Mouse (Mus musculus) central nervous system, embryonic 11.5 days (tissue): Measurements from ENCODE around the gene Hist2h3b. TPM values are rescaled to one million over a fixed set of nuclear protein-coding genes. Genes with fewer than 3 reads are reported as not detected.

ENCODE experiments used
- polyA plus RNA-seq: library from polyadenylated mRNA; depleted of rRNA; stranded (reverse); fragments of >200 nt; gene quantifications from 2 replicates; pipeline ENCODE4 v1.2.3, GENCODE M21; 2012; rRNA removed

Gene Hist2h3b
- polyA plus RNA-seq: 87.7 and 152 TPM in 2 replicates

DNA sequence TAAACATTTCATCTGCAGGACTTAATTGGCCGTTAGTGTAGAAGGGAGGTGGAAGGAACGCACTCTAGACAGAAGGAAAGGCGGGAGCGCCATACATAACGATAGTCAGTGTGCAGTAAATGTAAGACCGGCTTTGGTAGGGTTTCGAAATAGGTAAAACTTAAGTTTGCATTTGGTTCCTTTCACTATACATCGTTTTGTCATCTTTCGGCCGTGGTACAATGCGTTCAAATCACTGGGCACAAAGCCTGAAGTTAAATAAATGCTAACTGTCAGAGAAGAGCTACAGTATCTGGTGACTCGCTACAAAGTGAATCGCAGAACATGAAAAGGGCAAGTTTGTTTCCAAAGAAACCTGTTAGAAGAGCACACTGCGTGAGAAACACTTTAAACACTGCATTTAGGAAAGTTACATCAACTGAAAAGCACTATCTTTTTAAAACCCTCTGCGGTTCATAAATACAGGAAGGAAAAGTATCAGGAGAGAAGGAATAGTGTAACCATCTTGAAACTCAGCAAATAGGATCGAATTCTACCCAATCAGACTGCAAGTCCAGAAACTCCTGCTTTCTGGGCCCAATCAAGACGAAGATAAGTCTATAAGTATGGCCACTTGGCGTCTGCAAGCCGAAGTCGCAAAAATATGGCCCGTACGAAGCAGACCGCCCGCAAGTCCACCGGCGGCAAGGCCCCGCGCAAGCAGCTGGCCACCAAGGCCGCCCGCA lies at the start of gene Hist2h3b:
Gene Hist2h3b (plus strand): TSS at position 604 of the 725 bp plus-strand sequence.

DNA sequence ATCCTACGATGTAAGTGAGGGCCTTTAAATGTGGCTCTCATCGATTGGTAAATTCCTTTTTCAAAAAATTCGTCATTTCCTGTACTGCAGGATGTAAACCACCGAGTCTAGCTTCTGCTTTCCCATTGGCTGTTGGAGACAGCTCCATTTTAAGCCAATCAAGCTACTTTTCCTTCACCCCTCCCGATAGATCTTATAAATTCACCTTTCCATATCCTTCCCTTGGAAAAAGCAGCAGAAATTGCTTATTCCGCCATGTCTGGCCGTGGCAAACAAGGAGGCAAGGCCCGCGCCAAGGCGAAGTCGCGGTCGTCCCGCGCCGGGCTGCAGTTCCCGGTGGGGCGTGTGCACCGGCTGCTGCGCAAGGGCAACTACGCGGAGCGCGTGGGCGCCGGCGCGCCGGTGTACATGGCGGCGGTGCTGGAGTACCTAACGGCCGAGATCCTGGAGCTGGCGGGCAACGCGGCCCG lies 48.8 kb upstream of the Hist2h3b start, which contains the start of the genes Bola1 and Hist2h2ab:
Gene Bola1 (minus strand): TSS at position 49 of the 470 bp plus-strand sequence.
Gene Hist2h2ab (plus strand): TSS at position 205 of the 470 bp plus-strand sequence.

DNA sequence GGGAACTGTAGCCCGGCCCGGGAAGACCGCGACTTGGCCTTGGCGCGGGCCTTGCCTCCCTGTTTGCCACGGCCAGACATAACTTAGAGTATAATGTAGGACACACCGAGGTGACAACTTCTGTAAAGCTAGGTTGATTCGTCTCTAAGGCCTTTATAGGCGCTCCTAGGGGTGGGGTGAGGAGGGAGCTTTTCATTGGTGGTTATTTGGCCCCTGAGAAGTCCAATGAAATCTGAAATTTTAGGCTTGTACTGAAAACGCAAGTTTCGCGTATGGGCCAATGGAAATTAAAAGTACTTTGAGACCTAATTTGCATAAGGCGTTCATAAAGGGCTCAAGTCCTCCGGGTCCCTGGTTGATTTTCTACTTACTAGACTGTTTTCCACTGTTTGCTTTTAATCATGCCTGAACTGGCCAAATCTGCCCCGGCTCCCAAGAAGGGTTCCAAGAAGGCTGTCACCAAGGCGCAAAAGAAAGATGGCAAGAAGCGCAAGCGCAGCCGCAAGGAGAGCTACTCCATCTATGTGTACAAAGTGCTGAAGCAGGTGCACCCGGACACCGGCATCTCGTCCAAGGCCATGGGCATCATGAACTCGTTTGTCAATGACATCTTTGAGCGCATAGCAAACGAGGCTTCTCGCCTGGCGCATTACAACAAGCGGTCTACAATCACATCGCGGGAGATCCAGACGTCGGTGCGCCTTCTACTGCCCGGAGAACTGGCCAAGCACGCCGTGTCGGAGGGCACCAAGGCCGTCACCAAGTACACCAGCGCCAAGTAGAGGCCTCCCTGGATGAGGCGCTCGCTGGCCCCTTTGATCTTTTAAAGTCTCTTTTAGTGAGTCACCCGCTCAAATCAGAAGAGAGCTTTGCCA lies 47.5 kb upstream of the Hist2h3b start, which contains the start of the genes Hist2h2ac and Hist2h2be:
Gene Hist2h2ac (minus strand): TSS at position 116 of the 875 bp plus-strand sequence.
Gene Hist2h2be (plus strand): TSS at position 355 of the 875 bp plus-strand sequence.

DNA sequence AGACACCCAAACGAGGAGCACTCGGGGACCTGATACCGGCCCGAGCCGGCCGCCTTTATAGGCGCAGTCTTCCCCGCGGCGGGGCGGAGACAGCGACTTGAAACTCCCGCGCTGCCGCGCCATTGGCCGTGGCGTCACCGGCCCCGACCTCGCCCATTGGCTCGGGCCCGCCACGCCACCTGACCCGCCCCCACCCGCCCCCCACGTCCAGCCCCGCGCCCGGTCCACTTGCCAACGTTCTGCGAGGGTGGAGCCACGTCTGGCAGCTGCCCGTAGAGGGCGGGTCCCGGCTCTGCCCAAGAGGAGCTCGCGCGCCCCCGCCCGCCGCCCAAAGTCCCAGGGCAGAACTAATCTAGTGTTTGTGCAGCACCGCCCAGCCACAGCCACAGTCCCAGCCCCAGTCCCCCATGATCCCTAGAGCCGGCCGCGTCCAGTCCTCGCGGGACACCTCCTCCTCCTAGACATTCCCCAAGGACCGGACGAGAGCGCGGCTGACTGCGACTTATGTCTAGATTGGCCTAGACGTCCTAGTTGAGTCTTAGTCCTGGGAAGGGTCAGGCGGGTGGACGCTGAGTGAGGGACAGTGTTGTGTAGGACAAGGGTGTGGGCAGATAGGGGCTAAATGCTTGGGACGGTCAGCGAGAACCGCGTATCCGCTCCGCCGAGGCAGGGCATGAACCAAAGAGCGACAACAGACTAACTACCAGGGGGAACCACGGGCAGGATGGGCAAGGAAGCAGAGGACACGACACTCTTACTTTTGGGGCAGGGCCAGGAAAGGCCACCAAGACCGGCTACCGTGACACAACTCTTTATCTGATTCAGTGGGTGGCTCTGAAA lies 29.3 kb upstream of the Hist2h3b start, which contains the start of gene Hist2h3c2:
Gene Hist2h3c2 (minus strand): TSS at position 174 of the 840 bp plus-strand sequence.

DNA sequence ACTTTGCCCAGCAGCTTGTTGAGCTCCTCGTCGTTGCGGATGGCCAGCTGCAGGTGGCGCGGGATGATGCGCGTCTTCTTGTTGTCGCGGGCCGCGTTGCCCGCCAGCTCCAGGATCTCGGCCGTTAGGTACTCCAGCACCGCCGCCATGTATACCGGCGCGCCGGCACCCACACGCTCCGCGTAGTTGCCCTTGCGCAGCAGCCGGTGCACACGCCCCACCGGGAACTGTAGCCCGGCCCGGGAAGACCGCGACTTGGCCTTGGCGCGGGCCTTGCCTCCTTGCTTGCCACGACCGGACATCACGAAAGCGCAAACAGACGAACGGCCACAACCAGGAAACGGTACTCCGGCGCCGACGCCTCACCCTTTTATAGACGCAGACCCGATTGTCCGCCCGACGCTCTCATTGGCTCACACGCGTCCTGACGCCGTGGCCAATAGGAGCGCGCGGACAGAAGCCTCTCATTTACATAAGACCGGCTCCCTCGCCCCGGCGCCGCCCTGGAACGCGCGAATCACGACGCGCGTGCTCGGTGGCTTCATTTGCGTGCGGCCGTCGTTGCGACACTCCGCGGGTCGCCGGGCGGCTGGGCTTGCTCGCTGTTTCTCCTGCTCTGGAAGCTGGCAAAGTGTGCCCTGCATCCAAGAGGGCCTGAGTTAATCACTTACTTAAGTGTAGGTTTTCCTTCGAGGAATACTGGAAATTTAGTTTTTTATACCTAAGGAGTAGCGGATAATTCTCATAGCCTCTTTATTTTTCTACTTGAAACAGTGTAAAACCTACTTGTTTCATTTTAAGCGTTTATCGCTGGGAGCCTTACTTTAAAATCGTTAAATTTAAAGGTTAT lies 28.3 kb upstream of the Hist2h3b start, which contains the start of gene Hist2h2aa2:
Gene Hist2h2aa2 (minus strand): TSS at position 328 of the 850 bp plus-strand sequence.

DNA sequence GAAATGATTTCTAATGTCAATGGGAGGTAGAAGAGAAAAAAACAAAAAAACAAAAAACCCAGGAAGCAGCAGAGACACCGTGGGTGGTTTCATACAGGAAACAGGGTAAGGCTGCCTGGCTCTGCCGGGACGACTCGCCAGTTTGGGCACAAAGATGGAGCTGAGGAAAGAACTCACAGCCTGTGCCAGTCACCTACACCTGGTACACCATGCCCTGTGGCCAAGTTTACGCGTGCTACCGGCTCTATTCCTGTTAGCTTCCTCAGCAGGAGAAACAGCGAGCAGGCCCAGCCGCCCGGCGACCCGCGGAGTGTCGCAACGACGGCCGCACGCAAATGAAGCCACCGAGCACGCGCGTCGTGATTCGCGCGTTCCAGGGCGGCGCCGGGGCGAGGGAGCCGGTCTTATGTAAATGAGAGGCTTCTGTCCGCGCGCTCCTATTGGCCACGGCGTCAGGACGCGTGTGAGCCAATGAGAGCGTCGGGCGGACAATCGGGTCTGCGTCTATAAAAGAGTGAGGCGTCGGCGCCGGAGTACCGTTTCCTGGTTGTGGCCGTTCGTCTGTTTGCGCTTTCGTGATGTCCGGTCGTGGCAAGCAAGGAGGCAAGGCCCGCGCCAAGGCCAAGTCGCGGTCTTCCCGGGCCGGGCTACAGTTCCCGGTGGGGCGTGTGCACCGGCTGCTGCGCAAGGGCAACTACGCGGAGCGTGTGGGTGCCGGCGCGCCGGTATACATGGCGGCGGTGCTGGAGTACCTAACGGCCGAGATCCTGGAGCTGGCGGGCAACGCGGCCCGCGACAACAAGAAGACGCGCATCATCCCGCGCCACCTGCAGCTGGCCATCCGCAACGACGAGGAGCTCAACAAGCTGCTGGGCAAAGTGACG lies 23.2 kb upstream of the Hist2h3b start, which contains the start of gene Hist2h2aa1:
Gene Hist2h2aa1 (plus strand): TSS at position 495 of the 884 bp plus-strand sequence.

DNA sequence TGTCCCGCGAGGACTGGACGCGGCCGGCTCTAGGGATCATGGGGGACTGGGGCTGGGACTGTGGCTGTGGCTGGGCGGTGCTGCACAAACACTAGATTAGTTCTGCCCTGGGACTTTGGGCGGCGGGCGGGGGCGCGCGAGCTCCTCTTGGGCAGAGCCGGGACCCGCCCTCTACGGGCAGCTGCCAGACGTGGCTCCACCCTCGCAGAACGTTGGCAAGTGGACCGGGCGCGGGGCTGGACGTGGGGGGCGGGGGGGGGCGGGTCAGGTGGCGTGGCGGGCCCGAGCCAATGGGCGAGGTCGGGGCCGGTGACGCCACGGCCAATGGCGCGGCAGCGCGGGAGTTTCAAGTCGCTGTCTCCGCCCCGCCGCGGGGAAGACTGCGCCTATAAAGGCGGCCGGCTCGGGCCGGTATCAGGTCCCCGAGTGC lies 22.0 kb upstream of the Hist2h3b start, which contains the start of gene Hist2h3c1:
Gene Hist2h3c1 (plus strand): TSS at position 259 of the 430 bp plus-strand sequence.

DNA sequence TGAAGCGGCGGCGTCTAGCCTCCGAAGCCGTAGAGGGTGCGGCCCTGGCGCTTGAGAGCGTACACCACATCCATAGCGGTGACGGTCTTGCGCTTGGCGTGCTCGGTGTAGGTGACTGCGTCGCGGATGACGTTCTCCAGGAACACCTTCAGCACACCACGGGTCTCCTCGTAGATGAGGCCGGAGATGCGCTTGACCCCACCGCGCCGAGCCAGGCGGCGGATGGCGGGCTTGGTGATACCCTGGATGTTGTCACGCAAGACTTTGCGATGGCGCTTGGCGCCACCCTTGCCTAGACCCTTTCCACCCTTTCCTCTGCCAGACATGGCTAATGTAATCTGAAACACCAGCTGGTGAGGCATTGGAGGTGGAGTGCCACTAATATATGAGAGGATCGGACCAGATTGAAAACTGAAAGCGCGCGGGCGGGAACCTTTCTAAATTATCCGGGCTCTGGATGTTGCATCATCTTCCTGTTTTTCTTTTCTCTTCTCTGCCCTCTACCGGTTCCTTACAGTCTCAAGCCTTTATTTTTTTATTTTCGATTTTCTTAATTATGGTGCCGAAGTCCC lies 5.4 kb upstream of the Hist2h3b start, which contains the start of gene Hist2h4:
Gene Hist2h4 (minus strand): TSS at position 333 of the 572 bp plus-strand sequence.

DNA sequence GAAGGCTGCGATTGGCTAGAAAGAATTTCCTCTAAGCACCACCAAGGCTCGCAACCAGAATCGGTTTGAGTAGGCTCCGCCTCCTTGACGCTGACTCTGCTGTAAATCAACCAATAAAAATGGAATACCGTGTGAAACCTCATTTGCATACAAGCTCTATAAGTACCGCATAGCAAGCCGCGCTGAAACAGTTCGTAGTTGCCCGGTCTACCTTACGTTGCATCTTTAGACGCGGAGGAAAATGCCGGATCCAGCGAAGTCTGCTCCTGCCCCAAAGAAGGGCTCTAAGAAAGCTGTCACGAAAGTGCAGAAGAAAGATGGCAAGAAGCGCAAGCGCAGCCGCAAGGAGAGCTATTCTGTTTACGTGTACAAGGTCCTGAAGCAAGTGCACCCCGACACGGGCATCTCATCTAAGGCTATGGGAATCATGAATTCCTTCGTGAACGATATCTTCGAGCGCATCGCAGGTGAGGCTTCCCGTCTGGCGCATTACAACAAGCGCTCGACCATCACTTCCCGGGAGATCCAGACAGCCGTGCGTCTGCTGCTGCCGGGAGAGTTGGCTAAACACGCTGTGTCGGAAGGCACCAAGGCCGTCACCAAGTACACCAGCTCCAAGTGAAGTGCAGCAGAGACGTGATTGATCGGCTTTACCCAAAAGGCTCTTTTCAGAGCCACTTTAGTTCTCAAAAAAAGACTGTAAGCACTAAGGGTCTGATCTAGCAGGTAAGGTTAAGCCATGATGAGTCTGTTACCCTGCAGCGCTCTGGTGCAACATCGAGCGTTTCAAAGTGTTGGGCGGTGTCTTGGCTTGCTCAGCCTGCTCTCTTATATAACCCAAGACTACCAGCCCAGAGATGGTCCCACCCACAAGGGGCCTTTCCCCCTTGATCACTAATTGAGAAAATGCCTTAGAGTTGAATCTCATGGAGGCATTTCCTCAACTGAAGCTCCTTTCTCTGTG lies 1.3 kb downstream of the Hist2h3b start, which contains the start of gene Hist2h2bb:
Gene Hist2h2bb (plus strand): TSS at position 242 of the 964 bp plus-strand sequence.

DNA sequence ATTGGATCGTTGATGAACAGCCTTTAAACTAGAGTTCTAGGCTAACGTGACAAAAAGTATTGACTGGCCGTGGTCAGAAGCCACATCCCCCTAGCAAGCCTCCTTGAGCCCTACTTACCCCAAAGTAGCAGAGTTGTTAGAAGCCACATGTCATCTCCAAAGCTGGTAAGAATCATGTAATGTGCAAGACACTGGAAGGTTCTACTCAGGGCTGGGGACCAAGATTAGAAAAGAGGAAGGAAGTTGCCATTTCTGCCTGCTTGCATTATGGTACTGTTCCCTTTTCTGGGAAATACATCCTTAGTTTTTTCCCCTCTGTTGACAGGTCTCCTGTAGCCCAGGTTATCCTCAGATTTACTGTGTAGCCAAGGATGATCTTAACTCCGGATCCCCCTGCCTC lies 25.3 kb downstream of the Hist2h3b start, which contains the start of gene Fcgr1:
Gene Fcgr1 (minus strand): TSS at position 183 of the 400 bp plus-strand sequence.

Other genes with a start within 250 kb of the Hist2h3b start
- gene Vps45, start 210.2 kb upstream of the Hist2h3b start, polyA plus RNA-seq: 18.4 and 30.4 TPM in 2 replicates
- 14.9 and 18.9 TPM in 2 replicates for gene Otud7b, start 164.1 kb upstream of the Hist2h3b start, polyA plus RNA-seq
- gene Mtmr11, start 106.7 kb upstream of the Hist2h3b start, polyA plus RNA-seq: 7.7 and 18.9 TPM in 2 replicates
- 70.9 and 110 TPM in 2 replicates for gene Sf3b4, start 96.3 kb upstream of the Hist2h3b start, polyA plus RNA-seq
- gene Sv2a, start 87.5 kb upstream of the Hist2h3b start, polyA plus RNA-seq: 19.2 and 20.4 TPM in 2 replicates
- gene Bola1, start 48.9 kb upstream of the Hist2h3b start, polyA plus RNA-seq: 54.1 and 66.8 TPM in 2 replicates
- 2.2 and 20.1 TPM in 2 replicates for gene Hist2h2ab, start 48.8 kb upstream of the Hist2h3b start, polyA plus RNA-seq
- gene Hist2h2ac, start 47.8 kb upstream of the Hist2h3b start, polyA plus RNA-seq: 12.5 and 13.4 TPM in 2 replicates
- gene Hist2h2be, start 47.5 kb upstream of the Hist2h3b start, polyA plus RNA-seq: 11.2 and 12.1 TPM in 2 replicates
- 46.9 and 104 TPM in 2 replicates for gene Hist2h3c2, start 29.5 kb upstream of the Hist2h3b start, polyA plus RNA-seq
- gene Hist2h2aa2, start 28.4 kb upstream of the Hist2h3b start, polyA plus RNA-seq: 4.9 and 34.3 TPM in 2 replicates
- 15.4 and 49.6 TPM in 2 replicates for gene Hist2h2aa1, start 23.2 kb upstream of the Hist2h3b start, polyA plus RNA-seq
- not detected in 2 replicates for gene Hist2h3c1, start 22.0 kb upstream of the Hist2h3b start, polyA plus RNA-seq
- 9.1 and 16.1 TPM in 2 replicates for gene Hist2h4, start 5.3 kb upstream of the Hist2h3b start, polyA plus RNA-seq
- 15.3 and 21.5 TPM in 2 replicates for gene Hist2h2bb, start 1.1 kb downstream of the Hist2h3b start, polyA plus RNA-seq
- gene Fcgr1, start 25.3 kb downstream of the Hist2h3b start, polyA plus RNA-seq: 1.9 and 2.0 TPM in 2 replicates
- 0.15 TPM in 1 of 2 replicates, not detected in the other for gene BC107364, start 183.7 kb downstream of the Hist2h3b start, polyA plus RNA-seq